Mouse (Mus musculus) CH12.LX (cell line): ENCODE data around the gene Prkce. TPM values are rescaled to one million over a fixed set of nuclear protein-coding genes. Genes with fewer than 3 reads are reported as not detected.

ENCODE experiments used
- DNase-seq: peaks from one replicate; pipeline ENCODE4 v3.0.0-alpha.2; 2013; ENCODE audit errors: extremely low read depth
- H3K27ac ChIP-seq: 2 replicates; pipeline ENCODE4 v1.5.1; 2012; ENCODE audit warnings: low read depth, mild to moderate bottlenecking, control low read depth, moderate library complexity; ENCODE audit not compliant: insufficient read depth
- H3K27me3 ChIP-seq: replicated peaks from 2 replicates; pipeline ENCODE3; 2012; ENCODE audit warnings: inconsistent platforms
- H3K36me3 ChIP-seq, 2 experiments: replicated peaks in 1 of 2; 2 replicates each; pipeline versions ENCODE3 to v1.6.1; 2012; ENCODE audit warnings: inconsistent platforms in 1 of 2, low read length in 1 of 2, mild to moderate bottlenecking in 1 of 2, mixed read lengths in 1 of 2, moderate library complexity in 1 of 2; ENCODE audit not compliant: control insufficient read depth in 1 of 2, insufficient read depth in 1 of 2
- H3K4me1 ChIP-seq, 2 experiments: 2 replicates each; pipeline ENCODE4 v1.6.1; 2012; ENCODE audit warnings: inconsistent platforms in 1 of 2, moderate library complexity in 1 of 2; ENCODE audit not compliant: insufficient read depth in 2 of 2, control insufficient read depth in 1 of 2
- H3K4me2 ChIP-seq: 2 replicates; pipeline ENCODE4 v1.6.1; 2012; ENCODE audit warnings: low read depth, mild to moderate bottlenecking, control low read depth; ENCODE audit not compliant: poor library complexity, insufficient read depth, severe bottlenecking
- H3K4me3 ChIP-seq, 3 experiments: fragments of 150-350 bp in 1 of 3; sonication (generic) in 1 of 3; replicated peaks in 1 of 3; 2 replicates each; pipeline versions ENCODE3 to v1.5.1; 2011 to 2012; ENCODE audit warnings: low read depth in 2 of 3, low read length in 2 of 3, mild to moderate bottlenecking in 2 of 3, moderate library complexity in 2 of 3, control low read depth in 1 of 3, improper control_type of control experiment in 1 of 3, inconsistent platforms in 1 of 3, mixed read lengths in 1 of 3; ENCODE audit not compliant: poor library complexity in 1 of 3
- H3K79me2 ChIP-seq: replicated peaks from 2 replicates; pipeline ENCODE4 v1.6.1; 2012; ENCODE audit warnings: mild to moderate bottlenecking, moderate library complexity; ENCODE audit not compliant: control insufficient read depth, poor library complexity, insufficient read depth, severe bottlenecking; ENCODE audit errors: extremely low read depth
- H3K9ac ChIP-seq: 2 replicates; pipeline ENCODE4 v1.6.1; 2012; ENCODE audit warnings: low read depth, mild to moderate bottlenecking, control low read depth, moderate library complexity; ENCODE audit not compliant: insufficient read depth
- H3K9me3 ChIP-seq: replicated peaks from 2 replicates; pipeline ENCODE3; 2012; ENCODE audit warnings: low read length, inconsistent platforms, mixed read lengths
- BHLHE40 ChIP-seq: IDR thresholded peaks from 2 replicates; pipeline ENCODE4 v1.6.1; 2011; ENCODE audit warnings: mild to moderate bottlenecking, low read depth, low read length, improper control_type of control experiment
- CHD1 ChIP-seq: IDR thresholded peaks from 2 replicates; pipeline ENCODE4 v1.6.1; 2012; ENCODE audit warnings: low read depth, low read length, improper control_type of control experiment, inconsistent platforms
- E2F4 ChIP-seq: IDR thresholded peaks from 2 replicates; pipeline ENCODE4 v1.6.1; 2011; ENCODE audit warnings: low read depth, low read length, improper control_type of control experiment; ENCODE audit not compliant: insufficient replicate concordance
- ELF1 ChIP-seq: IDR thresholded peaks from 2 replicates; pipeline ENCODE4 v1.6.1; 2014; ENCODE audit warnings: low read depth, mild to moderate bottlenecking, inconsistent platforms, low read length, improper control_type of control experiment
- MAZ ChIP-seq: IDR thresholded peaks from 2 replicates; pipeline ENCODE4 v1.6.1; 2012; ENCODE audit warnings: low read depth, mild to moderate bottlenecking, inconsistent platforms, low read length, improper control_type of control experiment, moderate library complexity
- MEF2A ChIP-seq: IDR thresholded peaks from 2 replicates; pipeline ENCODE4 v1.6.1; 2014; ENCODE audit warnings: low read depth, mild to moderate bottlenecking, inconsistent platforms, low read length, improper control_type of control experiment, borderline replicate concordance
- MXI1 ChIP-seq: IDR thresholded peaks from 2 replicates; pipeline ENCODE4 v1.6.1; 2011; ENCODE audit warnings: mild to moderate bottlenecking, low read depth, low read length, improper control_type of control experiment
- MYC ChIP-seq: IDR thresholded peaks from 2 replicates; pipeline ENCODE4 v1.6.1; 2011; ENCODE audit warnings: low read depth, mild to moderate bottlenecking, improper control_type of control experiment, low read length
- NELFE ChIP-seq: IDR thresholded peaks from 2 replicates; pipeline ENCODE4 v1.6.1; 2011; ENCODE audit warnings: low read depth, low read length, improper control_type of control experiment
- NRF1 ChIP-seq: IDR thresholded peaks from 2 replicates; pipeline ENCODE4 v1.6.1; 2014; ENCODE audit warnings: low read depth, mild to moderate bottlenecking, inconsistent platforms, low read length, improper control_type of control experiment, moderate library complexity
- PAX5 ChIP-seq: IDR thresholded peaks from 2 replicates; pipeline ENCODE4 v1.6.1; 2012; ENCODE audit warnings: low read length, inconsistent platforms, mixed read lengths
- POLR2A ChIP-seq: IDR thresholded peaks from 2 replicates; pipeline ENCODE4 v1.6.1; 2011; ENCODE audit warnings: low read depth, mild to moderate bottlenecking, improper control_type of control experiment, low read length
- RAD21 ChIP-seq: IDR thresholded peaks from 2 replicates; pipeline ENCODE4 v1.6.1; 2011; ENCODE audit warnings: low read depth, mild to moderate bottlenecking, low read length, improper control_type of control experiment, moderate library complexity
- RCOR1 ChIP-seq: conservative IDR thresholded peaks from 2 replicates; pipeline ENCODE4 v1.6.1; 2012; ENCODE audit warnings: low read depth, mild to moderate bottlenecking, inconsistent platforms, low read length, improper control_type of control experiment
- SIN3A ChIP-seq: IDR thresholded peaks from 2 replicates; pipeline ENCODE4 v1.6.1; 2012; ENCODE audit warnings: low read length, improper control_type of control experiment, inconsistent platforms
- TBP ChIP-seq: conservative IDR thresholded peaks from 2 replicates; pipeline ENCODE4 v1.6.1; 2011; ENCODE audit warnings: low read depth, low read length, improper control_type of control experiment
- UBTF ChIP-seq: IDR thresholded peaks from 2 replicates; pipeline ENCODE4 v1.6.1; 2012; ENCODE audit warnings: low read depth, mild to moderate bottlenecking, inconsistent platforms, low read length, improper control_type of control experiment, moderate library complexity
- ZC3H11A ChIP-seq: IDR thresholded peaks from 2 replicates; pipeline ENCODE4 v1.6.1; 2012; ENCODE audit warnings: low read depth, mild to moderate bottlenecking, inconsistent platforms, low read length, improper control_type of control experiment
- ZKSCAN1 ChIP-seq: IDR thresholded peaks from 2 replicates; pipeline ENCODE4 v1.6.1; 2012; ENCODE audit warnings: low read depth, inconsistent platforms, low read length, improper control_type of control experiment, borderline replicate concordance
- dilution Hi-C: fragments of 300-500 bp; cut with MboI; formaldehyde crosslinking; loops from 2 replicates; pipeline ENCODE4 v1.14.3; 2020; ENCODE audit warnings: low sequenced_read_pairs; ENCODE audit not compliant: extremely low pct_unique_long_range_greater_than_20kb, extremely low pct_ligation_motif_present
- in situ Hi-C: fragments of 300-500 bp; cut with MboI; formaldehyde crosslinking; loops from 3 replicates; pipeline ENCODE4 v1.14.3; 2019; ENCODE audit warnings: low sequenced_read_pairs, low pct_ligation_motif_present, low pct_unique_long_range_greater_than_20kb, mixed read lengths
- polyA plus RNA-seq: library from polyadenylated mRNA; unstranded; fragments of >175 nt; gene quantifications from 2 replicates; pipeline ENCODE4 v1.2.1, GENCODE M21; 2012; ENCODE audit warnings: low read depth; ENCODE audit not compliant: insufficient read length
- total RNA-seq, 2 experiments: library from RNA; depleted of rRNA; stranded (reverse); fragments of 300-350 nt in 1 of 2; fragments of >200 nt in 1 of 2; gene quantifications; 2 replicates each; pipeline ENCODE4 v1.2.3; 2012 to 2014

Prkce gene
- total and polyA plus RNA-seq, 3 experiments: 4.1 to 13.2 (median 11.4) TPM

DNA sequence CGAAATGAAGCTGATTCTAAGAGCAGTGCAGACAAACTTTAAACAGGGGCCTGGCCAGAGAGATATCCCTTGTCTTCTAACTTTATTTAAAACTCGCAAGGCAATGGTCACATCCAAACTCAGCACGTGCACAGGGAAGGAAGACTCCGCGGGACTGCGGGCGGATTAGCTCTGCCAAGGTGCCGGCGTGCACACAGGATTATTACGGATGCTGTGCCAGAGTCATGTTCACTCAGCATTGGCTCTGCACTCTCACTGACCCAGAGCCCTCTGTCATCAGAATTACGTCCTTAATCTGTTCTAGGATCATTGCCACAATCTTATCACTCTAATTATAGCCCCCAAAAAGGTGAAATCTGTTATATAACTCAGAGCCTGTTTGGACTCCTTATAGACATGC, 353.7 kb downstream of the Prkce start:
- dilution Hi-C loops: no loop called here
- in situ Hi-C loops: loop anchor here (25.0 kb wide), 2 partner anchors 291 to 716 kb away; no protein-coding TSS in a partner anchor

DNA sequence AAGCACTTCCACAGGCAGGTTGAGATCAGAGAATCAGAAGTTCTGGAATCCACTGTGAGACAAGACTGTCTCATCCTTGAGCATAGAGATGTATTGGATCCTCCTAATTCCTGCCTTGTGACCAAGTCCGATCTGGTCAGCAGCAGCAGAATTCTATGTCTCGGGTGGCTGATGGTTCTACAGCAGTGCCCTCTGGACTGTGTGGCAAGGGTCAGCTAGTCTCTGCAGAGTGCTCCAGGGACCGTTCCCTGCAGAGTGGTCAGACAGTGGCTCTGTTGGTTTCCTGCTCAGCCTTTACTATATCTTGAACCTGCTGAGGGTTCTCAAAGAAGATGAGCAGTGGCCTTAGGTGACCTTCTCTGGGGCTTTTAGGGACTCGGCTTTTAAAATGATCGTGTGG, 355.1 kb downstream of the Prkce start:
- TF ChIP-seq NRF1 (no peak), NELFE (no peak), E2F4 (no peak), MYC (no peak), MAZ (no peak), ZC3H11A (no peak), SIN3A (no peak), POLR2A (no peak), CHD1 (no peak), RCOR1 (no peak), UBTF (no peak), RAD21 (no peak), MXI1 (no peak)
- TF ChIP-seq, all 38 proteins: peak for 0
- no peak for DNase-seq
- Histone ChIP-seq H3K79me2 (no peaks in the 10 kb centered on the region; the same call in 1 of the 2 replicates), H3K9me3 (no peaks in the 10 kb centered on the region), H3K27me3 (no peaks in the 10 kb centered on the region), H3K4me1 (peaks cover 6 to 25% of the 10 kb centered on the region in 2 experiments), H3K4me3 (no peak overlapping the region), H3K9ac (no peak overlapping the region), H3K36me3 (peaks cover 0 to 43% of the 10 kb centered on the region in 2 experiments), H3K4me2 (no peak overlapping the region), H3K27ac (no peak overlapping the region)
- dilution Hi-C loops: no loop called here
- in situ Hi-C loops: loop anchor here (25.0 kb wide), 2 partner anchors 290 to 715 kb away; no protein-coding TSS in a partner anchor

More for the DNA sequence above, 353.7 kb downstream of the Prkce start:
- Histone ChIP-seq H3K4me2 (no peak overlapping the region), H3K27ac (no peak overlapping the region), H3K27me3 (no peaks in the 10 kb centered on the region), H3K4me1 (peaks cover 0 to 12% of the 10 kb centered on the region in 2 experiments; a peak in 2 of 4 replicates), H3K4me3 (no peak overlapping the region), H3K9me3 (no peaks in the 10 kb centered on the region), H3K79me2 (no peaks in the 10 kb centered on the region), H3K36me3 (peaks cover 0 to 43% of the 10 kb centered on the region in 2 experiments), H3K9ac (no peak overlapping the region)
- TF ChIP-seq ZKSCAN1 (no peak), TBP (no peak), CHD1 (no peak), ELF1 (no peak), MXI1 (no peak), BHLHE40 (no peak), MEF2A (no peak), ZC3H11A (no peak), PAX5 (no peak)
- no peak for DNase-seq
